Mouse (Mus musculus) spleen, adult 2 months (tissue): ENCODE measurements around the gene Xylt1.

Experiments
- CTCF ChIP-seq: fragments of 200-500 bp; IDR thresholded peaks from 2 replicates; pipeline ENCODE4 v1.5.1; 2011; ENCODE audit warnings: mild to moderate bottlenecking, inconsistent platforms; ENCODE audit not compliant: insufficient read depth, insufficient read length, insufficient replicate concordance; ENCODE audit errors: extremely low read depth
- POLR2A ChIP-seq: fragments of 200-500 bp; IDR thresholded peaks from 2 replicates; pipeline ENCODE4 v1.6.1; 2011; ENCODE audit warnings: low read depth, low read length, inconsistent platforms

DNA sequence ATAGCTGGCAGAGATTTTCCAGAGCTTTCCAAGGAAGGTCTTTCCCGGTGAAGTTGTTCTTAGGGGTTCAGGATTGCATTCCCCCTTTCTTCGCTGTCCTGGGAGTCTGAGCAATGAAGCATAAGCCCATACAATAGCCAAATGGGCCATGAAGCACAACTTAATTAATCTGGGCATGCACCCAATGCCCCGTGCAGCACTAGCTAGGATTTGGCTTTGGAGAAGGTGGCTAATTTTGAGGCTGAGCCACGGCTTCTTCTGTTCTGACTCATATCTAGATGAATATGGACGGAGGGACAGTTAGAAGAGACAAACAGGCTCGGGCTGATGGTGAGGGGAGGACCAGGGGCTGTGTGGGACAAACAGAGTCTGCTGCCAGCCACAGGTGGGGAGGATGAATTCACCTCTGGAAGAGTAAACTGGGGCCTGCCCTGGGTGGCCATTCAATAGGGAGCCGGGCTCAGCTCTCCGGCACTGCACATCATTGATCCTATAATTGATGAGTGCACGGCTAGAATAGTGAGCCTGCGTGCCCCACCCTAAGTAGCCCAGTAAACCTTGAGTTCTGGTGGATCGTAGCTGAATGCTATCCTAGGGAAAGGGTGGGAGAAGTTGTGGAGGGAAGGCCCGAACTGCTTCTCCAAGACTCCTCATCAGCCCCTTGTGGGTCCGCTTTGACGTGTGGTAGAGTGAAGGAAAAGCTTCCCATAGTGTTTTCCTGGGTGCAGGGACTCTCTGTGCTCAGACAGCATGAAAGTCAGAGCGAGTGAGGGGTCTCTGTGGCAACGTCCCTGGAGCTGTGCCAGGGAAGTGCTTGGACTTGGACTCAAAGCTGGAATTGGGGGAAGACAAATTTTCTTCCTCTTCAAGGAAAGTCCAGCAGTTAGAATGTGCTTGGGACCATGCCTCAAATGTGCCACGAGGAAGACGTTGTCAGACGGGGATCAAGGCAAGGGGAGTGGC lies 92.3 kb downstream of the Xylt1 start:
- TF ChIP-seq POLR2A (no peak), CTCF (no peak)
